Mouse (Mus musculus) embryonic facial prominence, embryonic 11.5 days (tissue): ENCODE results near the gene Dgke. TPM values are rescaled to one million over a fixed set of nuclear protein-coding genes. Genes with fewer than 3 reads are reported as not detected.

Source experiments
- ATAC-seq: fragments of 200-750 bp; cut with Nextera tagmentation; replicated peaks from 2 replicates; pipeline ENCODE4 v1.8.0; 2017; ENCODE audit warnings: low read depth; ENCODE audit not compliant: insufficient number of reproducible peaks, low FRiP score, low TSS enrichment
- DNase-seq: peaks from one replicate; pipeline ENCODE4 v3.0.0-alpha.2; 2015; ENCODE audit warnings: low spot score
- H3K27ac ChIP-seq: fragments of 300-500 bp; sonication (generic); replicated peaks from 2 replicates; pipeline ENCODE4 v1.5.1; 2014; ENCODE audit warnings: mild to moderate bottlenecking, low read depth, low read length, control low read depth
- H3K27me3 ChIP-seq: fragments of 300-500 bp; sonication (generic); 2 replicates; pipeline ENCODE4 v1.6.1; 2014; ENCODE audit warnings: mild to moderate bottlenecking, low read length, moderate library complexity, mixed read lengths; ENCODE audit not compliant: control insufficient read depth, insufficient read depth
- H3K36me3 ChIP-seq: fragments of 300-500 bp; sonication (generic); replicated peaks from 2 replicates; pipeline ENCODE4 v1.6.1; 2014; ENCODE audit warnings: low read depth, mild to moderate bottlenecking, low read length, moderate library complexity, mixed read lengths; ENCODE audit not compliant: control insufficient read depth, insufficient read depth
- H3K4me1 ChIP-seq: fragments of 300-500 bp; sonication (generic); 2 replicates; pipeline ENCODE4 v1.6.1; 2014; ENCODE audit warnings: low read length, mixed read lengths; ENCODE audit not compliant: control insufficient read depth, insufficient read depth
- H3K4me2 ChIP-seq: fragments of 300-500 bp; sonication (generic); 2 replicates; pipeline ENCODE4 v1.6.1; 2014; ENCODE audit warnings: low read depth, mild to moderate bottlenecking, control low read depth, low read length, moderate library complexity
- H3K4me3 ChIP-seq: fragments of 300-500 bp; sonication (generic); 2 replicates; pipeline ENCODE4 v1.5.1; 2014; ENCODE audit warnings: low read depth, low read length, control low read depth
- H3K9ac ChIP-seq: fragments of 300-500 bp; sonication (generic); replicated peaks from 2 replicates; pipeline ENCODE4 v1.6.1; 2014; ENCODE audit warnings: mild to moderate bottlenecking, control low read depth, low read length
- H3K9me3 ChIP-seq: fragments of 300-500 bp; sonication (generic); replicated peaks from 2 replicates; pipeline ENCODE4 v1.6.1; 2016; ENCODE audit warnings: mild to moderate bottlenecking, low read length, inconsistent platforms, mixed read lengths; ENCODE audit not compliant: control insufficient read depth
- WGBS: fragments of 180-500 bp; shearing (Covaris S2); extraction: QIAGEN DNeasy Blood & Tissue Kit; methylation state at CpG from one replicate; pipeline ENCODE4 v1.1.7; 2014; 5-methylcytosine and 5-hydroxymethylcytosine counted together
- polyA plus RNA-seq: library from polyadenylated mRNA; unstranded; fragments of >200 nt; fragmentation: Nextera tagmentation; extraction: Ambion mirVana; gene quantifications from 2 replicates; pipeline ENCODE4 v1.2.1, GENCODE M21; 2014

Dgke gene
- 3.3 and 3.7 TPM in 2 replicates for polyA plus RNA-seq

GRCm38 (mm10) chr11:89066750-89067149, at the start of gene Dgke:
TSS of gene Dgke (minus strand) at chr11:89066850.
- WGBS, result 92% methylated on average over 1 of the region's 1 CpGs
- Histone ChIP-seq H3K4me2 (no peak within 1 kb of the TSS), H3K27ac (no peak within 1 kb of the TSS), H3K27me3 (no peaks in the 10 kb centered on the region), H3K9ac (no peak within 1 kb of the TSS), H3K36me3 (no peaks in the 10 kb centered on the region), H3K4me3 (no peak within 1 kb of the TSS), H3K9me3 (no peaks in the 10 kb centered on the region), H3K4me1 (no peaks in the 10 kb centered on the region)
- DNase-seq, result no peak
- no peak for ATAC-seq

GRCm38 (mm10) chr11:89107180-89107807, 40.6 kb upstream of the Dgke start:
- H3K9ac ChIP-seq, result no peak overlapping the region
- ATAC-seq (no peak), DNase-seq (no peak)
- H3K27me3 ChIP-seq, result no peaks in the 10 kb centered on the region
- WGBS, result 34% methylated on average over 12 of the region's 12 CpGs
- no peak overlapping the region for H3K4me2 ChIP-seq
- H3K4me3 ChIP-seq, result no peak overlapping the region
- no peaks in the 10 kb centered on the region for H3K4me1 ChIP-seq
- no peak overlapping the region for H3K27ac ChIP-seq
- H3K36me3 ChIP-seq, result no peaks in the 10 kb centered on the region
- H3K9me3 ChIP-seq, result no peaks in the 10 kb centered on the region

- ATAC-seq, result no peak
- WGBS, result 83% methylated on average over 11 of the region's 11 CpGs
Measured at GRCm38 (mm10) chr11:89105823-89106222, 39.2 kb upstream of the Dgke start.

GRCm38 (mm10) chr11:89105211-89105610, 38.6 kb upstream of the Dgke start:
- Histone ChIP-seq H3K4me2 (no peak overlapping the region), H3K9ac (no peak overlapping the region), H3K27ac (no peak overlapping the region), H3K27me3 (no peaks in the 10 kb centered on the region), H3K4me1 (no peaks in the 10 kb centered on the region), H3K36me3 (no peaks in the 10 kb centered on the region), H3K9me3 (no peaks in the 10 kb centered on the region), H3K4me3 (no peak overlapping the region)
- no peak for ATAC-seq
- 91% methylated on average over 8 of the region's 8 CpGs for WGBS
- no peak for DNase-seq

More at GRCm38 (mm10) chr11:89105823-89106222, 39.2 kb upstream of the Dgke start:
- H3K27me3 ChIP-seq, result no peaks in the 10 kb centered on the region
- no peak overlapping the region for H3K4me3 ChIP-seq
- no peaks in the 10 kb centered on the region for H3K36me3 ChIP-seq
- no peak overlapping the region for H3K27ac ChIP-seq
- no peaks in the 10 kb centered on the region for H3K9me3 ChIP-seq
- no peak for DNase-seq
- H3K4me1 ChIP-seq, result no peaks in the 10 kb centered on the region
- no peak overlapping the region for H3K4me2 ChIP-seq
- no peak overlapping the region for H3K9ac ChIP-seq

GRCm38 (mm10) chr11:89103166-89103565, 36.5 kb upstream of the Dgke start:
- no peak overlapping the region for H3K27ac ChIP-seq
- H3K9me3 ChIP-seq, result no peaks in the 10 kb centered on the region
- H3K4me2 ChIP-seq, result no peak overlapping the region
- H3K4me1 ChIP-seq, result no peaks in the 10 kb centered on the region
- no peaks in the 10 kb centered on the region for H3K36me3 ChIP-seq
- H3K9ac ChIP-seq, result no peak overlapping the region
- no peak overlapping the region for H3K4me3 ChIP-seq
- no peaks in the 10 kb centered on the region for H3K27me3 ChIP-seq
- no peak for ATAC-seq
- WGBS, result 89% methylated on average over 14 of the region's 14 CpGs
- no peak for DNase-seq

- WGBS, result 37% methylated on average over 17 of the region's 17 CpGs
- no peak overlapping the region for H3K27ac ChIP-seq
- ATAC-seq (no peak), DNase-seq (peak; percentile 20)
- no peaks in the 10 kb centered on the region for H3K9me3 ChIP-seq
- no peak overlapping the region for H3K9ac ChIP-seq
- H3K27me3 ChIP-seq, result no peaks in the 10 kb centered on the region
- no peaks in the 10 kb centered on the region for H3K4me1 ChIP-seq
- H3K36me3 ChIP-seq, result no peaks in the 10 kb centered on the region
- H3K4me3 ChIP-seq, result 0 out of 2 replicates have a peak overlapping the region, but pooled peaks have one; percentile 8
- peak overlapping the region; percentile 10; the same call in 1 of the 2 replicates for H3K4me2 ChIP-seq
Measured at GRCm38 (mm10) chr11:89100826-89101321, 34.2 kb upstream of the Dgke start.

- Histone ChIP-seq H3K27ac (no peak overlapping the region), H3K4me2 (no peak overlapping the region), H3K4me1 (no peaks in the 10 kb centered on the region), H3K36me3 (no peaks in the 10 kb centered on the region), H3K9ac (no peak overlapping the region), H3K27me3 (no peaks in the 10 kb centered on the region), H3K9me3 (no peaks in the 10 kb centered on the region), H3K4me3 (no peak overlapping the region)
- ATAC-seq (peak; percentile 82), DNase-seq (peak; percentile 85)
- WGBS, result 4% methylated on average over 9 of the region's 9 CpGs
Measured at GRCm38 (mm10) chr11:89100403-89100802, 33.8 kb upstream of the Dgke start.

- Histone ChIP-seq H3K27me3 (no peaks in the 10 kb centered on the region), H3K36me3 (no peaks in the 10 kb centered on the region), H3K4me3 (no peak overlapping the region), H3K4me2 (no peak overlapping the region), H3K27ac (no peak overlapping the region), H3K9me3 (no peaks in the 10 kb centered on the region), H3K4me1 (no peaks in the 10 kb centered on the region), H3K9ac (no peak overlapping the region)
- DNase-seq (no peak), ATAC-seq (no peak)
- WGBS, result 72% methylated on average over 6 of the region's 6 CpGs
Measured at GRCm38 (mm10) chr11:89098930-89099329, 32.3 kb upstream of the Dgke start.
